Mouse (Mus musculus): ENCODE measurements at regions not wholly inside any gene's neighbourhood (a gene's known extent, or its start where the extent isn't known, plus 50 kb on each side); places are given as distances from the start of the nearest gene placed in this dataset.

- no peak overlapping the region for H3K9ac ChIP-seq (replicated peaks; ENCODE audit: low read depth)
- H3K27ac ChIP-seq (ENCODE audit: low read length): no peak overlapping the region
- H3K4me3 ChIP-seq (ENCODE audit: low read depth, low read length): no peak overlapping the region
- H3K27me3 ChIP-seq (replicated peaks; ENCODE audit: insufficient read depth, low read length): no peaks in the 10 kb centered on the region
- ATAC-seq: no peak
- TF ChIP-seq CTCF (IDR thresholded peaks at IDR 0.05) (no peak), EP300 (IDR thresholded peaks at IDR 0.05) (no peak)
- no peak overlapping the region for H3K4me2 ChIP-seq (replicated peaks; ENCODE audit: low read depth, low read length)
- no peak for DNase-seq (ENCODE audit: low spot score)
- no peaks in the 10 kb centered on the region for H3K36me3 ChIP-seq (ENCODE audit: insufficient read depth, low read length)
- H3K4me1 ChIP-seq (ENCODE audit: insufficient read depth, low read depth, low read length): no peaks in the 10 kb centered on the region
- H3K9me3 ChIP-seq (ENCODE audit: low read length): no peaks in the 10 kb centered on the region
- WGBS: 30% methylated on average over 1 of the region's 1 CpGs
Observed at GRCm38 (mm10) chr2:116727591-116727990, 150.9 kb upstream of the Tmco5 start.

- DNase-seq (ENCODE audit: low spot score) (peak; percentile 61), ATAC-seq (peak; percentile 53)
- Histone ChIP-seq H3K27me3 (replicated peaks; ENCODE audit: insufficient read depth, low read length) (no peaks in the 10 kb centered on the region), H3K9me3 (ENCODE audit: low read length) (no peaks in the 10 kb centered on the region), H3K27ac (ENCODE audit: low read length) (no peak overlapping the region), H3K4me3 (ENCODE audit: low read depth, low read length) (no peak overlapping the region), H3K4me2 (replicated peaks; ENCODE audit: low read depth, low read length) (no peak overlapping the region), H3K4me1 (ENCODE audit: insufficient read depth, low read depth, low read length) (no peaks in the 10 kb centered on the region), H3K36me3 (ENCODE audit: insufficient read depth, low read length) (no peaks in the 10 kb centered on the region), H3K9ac (replicated peaks; ENCODE audit: low read depth) (no peak overlapping the region)
- TF ChIP-seq CTCF (IDR thresholded peaks at IDR 0.05): peak; percentile 66
- no peak for TF ChIP-seq EP300 (IDR thresholded peaks at IDR 0.05)
- 14% methylated on average over 3 of the region's 3 CpGs for WGBS
Observed at GRCm38 (mm10) chr2:116735702-116736101, 142.8 kb upstream of the Tmco5 start.

- no peak overlapping the region for H3K4me2 ChIP-seq (replicated peaks; ENCODE audit: low read depth, low read length)
- ATAC-seq (no peak), DNase-seq (ENCODE audit: low spot score) (no peak)
- no peak overlapping the region for H3K9ac ChIP-seq (replicated peaks; ENCODE audit: low read depth)
- no peak overlapping the region for H3K27ac ChIP-seq (ENCODE audit: low read length)
- no peak overlapping the region for H3K4me3 ChIP-seq (ENCODE audit: low read depth, low read length)
- H3K9me3 ChIP-seq (ENCODE audit: low read length): no peaks in the 10 kb centered on the region
- no peak for TF ChIP-seq EP300 (IDR thresholded peaks at IDR 0.05)
- no peak for TF ChIP-seq CTCF (IDR thresholded peaks at IDR 0.05)
- 50% methylated on average over 15 of the region's 15 CpGs for WGBS
- no peaks in the 10 kb centered on the region for H3K36me3 ChIP-seq (ENCODE audit: insufficient read depth, low read length)
- H3K27me3 ChIP-seq (replicated peaks; ENCODE audit: insufficient read depth, low read length): no peaks in the 10 kb centered on the region
- no peaks in the 10 kb centered on the region for H3K4me1 ChIP-seq (ENCODE audit: insufficient read depth, low read depth, low read length)
Observed at GRCm38 (mm10) chr2:116768459-116769047, 109.9 kb upstream of the Tmco5 start.

GRCm38 (mm10) chr2:116769186-116769585 is 109.3 kb upstream of the Tmco5 start:
- no peak overlapping the region for H3K4me2 ChIP-seq (replicated peaks; ENCODE audit: low read depth, low read length)
- H3K9ac ChIP-seq (replicated peaks; ENCODE audit: low read depth): no peak overlapping the region
- ATAC-seq: no peak
- H3K27ac ChIP-seq (ENCODE audit: low read length): no peak overlapping the region
- no peak for DNase-seq (ENCODE audit: low spot score)
- no peak overlapping the region for H3K4me3 ChIP-seq (ENCODE audit: low read depth, low read length)
- no peaks in the 10 kb centered on the region for H3K27me3 ChIP-seq (replicated peaks; ENCODE audit: insufficient read depth, low read length)
- no peaks in the 10 kb centered on the region for H3K36me3 ChIP-seq (ENCODE audit: insufficient read depth, low read length)
- TF ChIP-seq EP300 (IDR thresholded peaks at IDR 0.05) (no peak), CTCF (IDR thresholded peaks at IDR 0.05) (peak; percentile 47)
- no peaks in the 10 kb centered on the region for H3K9me3 ChIP-seq (ENCODE audit: low read length)
- no peaks in the 10 kb centered on the region for H3K4me1 ChIP-seq (ENCODE audit: insufficient read depth, low read depth, low read length)
- WGBS: 70% methylated on average over 4 of the region's 4 CpGs

GRCm38 (mm10) chr2:116772569-116772968 is 105.9 kb upstream of the Tmco5 start:
- no peaks in the 10 kb centered on the region for H3K36me3 ChIP-seq (ENCODE audit: insufficient read depth, low read length)
- 87% methylated on average over 6 of the region's 6 CpGs for WGBS
- H3K27me3 ChIP-seq (replicated peaks; ENCODE audit: insufficient read depth, low read length): no peaks in the 10 kb centered on the region
- no peak for DNase-seq (ENCODE audit: low spot score)
- TF ChIP-seq EP300 (IDR thresholded peaks at IDR 0.05) (no peak), CTCF (IDR thresholded peaks at IDR 0.05) (no peak)
- no peak overlapping the region for H3K9ac ChIP-seq (replicated peaks; ENCODE audit: low read depth)
- ATAC-seq: no peak
- H3K4me3 ChIP-seq (ENCODE audit: low read depth, low read length): no peak overlapping the region
- H3K4me2 ChIP-seq (replicated peaks; ENCODE audit: low read depth, low read length): no peak overlapping the region
- H3K27ac ChIP-seq (ENCODE audit: low read length): no peak overlapping the region
- H3K9me3 ChIP-seq (ENCODE audit: low read length): no peaks in the 10 kb centered on the region
- no peaks in the 10 kb centered on the region for H3K4me1 ChIP-seq (ENCODE audit: insufficient read depth, low read depth, low read length)

GRCm38 (mm10) chr2:116800141-116800540 is 78.3 kb upstream of the Tmco5 start:
- TF ChIP-seq CTCF (IDR thresholded peaks at IDR 0.05): no peak
- TF ChIP-seq EP300 (IDR thresholded peaks at IDR 0.05): no peak
- ATAC-seq: no peak
- 73% methylated on average over 2 of the region's 2 CpGs for WGBS
- Histone ChIP-seq H3K4me3 (ENCODE audit: low read depth, low read length) (no peak overlapping the region), H3K9ac (replicated peaks; ENCODE audit: low read depth) (no peak overlapping the region), H3K4me1 (ENCODE audit: insufficient read depth, low read depth, low read length) (no peaks in the 10 kb centered on the region), H3K9me3 (ENCODE audit: low read length) (no peaks in the 10 kb centered on the region), H3K27me3 (replicated peaks; ENCODE audit: insufficient read depth, low read length) (no peaks in the 10 kb centered on the region), H3K27ac (ENCODE audit: low read length) (no peak overlapping the region), H3K36me3 (ENCODE audit: insufficient read depth, low read length) (no peaks in the 10 kb centered on the region), H3K4me2 (replicated peaks; ENCODE audit: low read depth, low read length) (no peak overlapping the region)
- no peak for DNase-seq (ENCODE audit: low spot score)

- no peaks in the 10 kb centered on the region for H3K36me3 ChIP-seq (ENCODE audit: insufficient read depth, low read length)
- H3K4me2 ChIP-seq (replicated peaks; ENCODE audit: low read depth, low read length): no peak overlapping the region
- H3K27me3 ChIP-seq (replicated peaks; ENCODE audit: insufficient read depth, low read length): no peaks in the 10 kb centered on the region
- no peak overlapping the region for H3K27ac ChIP-seq (ENCODE audit: low read length)
- WGBS: 73% methylated on average over 7 of the region's 7 CpGs
- TF ChIP-seq EP300 (IDR thresholded peaks at IDR 0.05): no peak
- TF ChIP-seq CTCF (IDR thresholded peaks at IDR 0.05): no peak
- no peaks in the 10 kb centered on the region for H3K9me3 ChIP-seq (ENCODE audit: low read length)
- DNase-seq (ENCODE audit: low spot score) (no peak), ATAC-seq (no peak)
- H3K9ac ChIP-seq (replicated peaks; ENCODE audit: low read depth): no peak overlapping the region
- H3K4me3 ChIP-seq (ENCODE audit: low read depth, low read length): no peak overlapping the region
- no peaks in the 10 kb centered on the region for H3K4me1 ChIP-seq (ENCODE audit: insufficient read depth, low read depth, low read length)
Observed at GRCm38 (mm10) chr2:116801578-116801977, 76.9 kb upstream of the Tmco5 start.
